Mouse (Mus musculus): ENCODE results near the gene Gstcd.

GRCm38 (mm10) chr3:133108731-133109130 lies 16.9 kb upstream of the Gstcd start:
- TF ChIP-seq CTCF (IDR thresholded peaks at IDR 0.05; ENCODE audit: extremely low read depth, insufficient read length, insufficient replicate concordance, low read depth, low read length), result no peak
- no peak for TF ChIP-seq POLR2A (IDR thresholded peaks at IDR 0.05; ENCODE audit: low read depth, low read length)

Data from small intestine, adult 2 months (tissue).